Mouse (Mus musculus) common myeloid progenitor, adult 5-6 weeks (primary cell): ENCODE data around the gene Stxbp5. TPM values are rescaled to one million over a fixed set of nuclear protein-coding genes. Genes with fewer than 3 reads are reported as not detected.
A peak's percentile ranks its signal among the peaks of the same experiment; 100 is the strongest.
"Not testable (repeated sequence)": the region's sequence is repeated elsewhere in the genome, so short reads cannot be mapped to it uniquely, and the experiment has no call there.

ENCODE experiments used
- ATAC-seq: replicated peaks from 2 replicates; pipeline ENCODE4 v1.8.0; 2016; ENCODE audit warnings: low read depth, mild to moderate bottlenecking, moderate TSS enrichment, inconsistent platforms; ENCODE audit not compliant: poor library complexity, severe bottlenecking
- total RNA-seq: library from RNA; stranded (forward); fragments of 200-1000, 187-1606 nt; gene quantifications from 2 replicates; pipeline ENCODE4 v1.2.3, GENCODE M21; 2017

Stxbp5 gene
- 50.1 and 51.8 TPM in 2 replicates for total RNA-seq

DNA sequence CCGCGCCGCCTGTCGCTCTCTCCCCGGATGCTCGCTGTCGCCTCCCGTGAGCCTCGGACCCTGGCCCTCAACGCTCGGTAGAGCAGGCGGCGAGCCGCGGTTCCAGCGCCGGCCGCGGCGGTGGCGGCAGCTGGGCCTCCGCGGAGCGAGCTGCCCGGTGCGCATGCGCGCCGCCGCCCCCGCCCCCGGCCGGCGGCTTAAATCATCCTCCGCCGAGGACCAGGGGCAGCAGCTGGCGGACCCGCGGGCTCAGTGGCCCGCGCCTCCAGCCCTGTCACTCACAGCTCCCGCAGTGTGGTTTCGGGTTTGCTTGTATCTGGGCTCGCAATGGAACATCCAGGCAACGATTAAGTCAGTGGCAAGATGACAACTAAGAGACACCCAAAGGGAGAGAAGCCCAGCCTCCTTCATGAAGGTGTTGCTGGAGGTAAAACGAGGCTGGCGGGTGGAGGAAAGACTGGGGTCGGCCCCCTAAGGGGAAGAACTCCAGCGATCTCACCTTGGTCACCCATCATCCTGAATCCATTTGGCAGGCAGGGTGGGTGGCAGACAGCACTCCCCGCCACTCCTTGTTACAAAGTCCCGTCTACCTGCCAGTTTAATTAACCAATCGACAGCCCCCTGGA is at the start of gene Stxbp5:
Gene Stxbp5, minus strand, starts transcription at position 9 of the 626 bp plus-strand sequence.
- peak; percentile 61 for ATAC-seq

DNA sequence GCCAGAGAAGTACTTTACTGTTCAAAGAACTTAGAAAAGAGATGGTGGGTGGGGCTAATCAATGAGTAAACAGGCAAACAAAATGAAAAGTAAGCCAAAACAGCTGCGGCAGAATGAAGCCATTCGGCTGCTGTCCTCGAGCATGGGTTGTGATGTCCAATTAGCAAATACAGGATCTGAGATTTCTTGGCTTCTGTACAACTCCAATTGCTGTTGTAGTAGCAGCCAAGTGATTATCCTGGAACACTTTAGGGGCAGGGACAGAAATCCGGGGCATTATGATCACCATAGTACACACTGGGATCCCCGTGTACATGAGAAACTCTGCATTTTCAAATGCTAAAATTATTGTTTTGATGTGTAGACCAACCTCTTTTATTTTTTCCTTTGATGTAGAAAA is 11.5 kb upstream of the Stxbp5 start:
- no peak for ATAC-seq

DNA sequence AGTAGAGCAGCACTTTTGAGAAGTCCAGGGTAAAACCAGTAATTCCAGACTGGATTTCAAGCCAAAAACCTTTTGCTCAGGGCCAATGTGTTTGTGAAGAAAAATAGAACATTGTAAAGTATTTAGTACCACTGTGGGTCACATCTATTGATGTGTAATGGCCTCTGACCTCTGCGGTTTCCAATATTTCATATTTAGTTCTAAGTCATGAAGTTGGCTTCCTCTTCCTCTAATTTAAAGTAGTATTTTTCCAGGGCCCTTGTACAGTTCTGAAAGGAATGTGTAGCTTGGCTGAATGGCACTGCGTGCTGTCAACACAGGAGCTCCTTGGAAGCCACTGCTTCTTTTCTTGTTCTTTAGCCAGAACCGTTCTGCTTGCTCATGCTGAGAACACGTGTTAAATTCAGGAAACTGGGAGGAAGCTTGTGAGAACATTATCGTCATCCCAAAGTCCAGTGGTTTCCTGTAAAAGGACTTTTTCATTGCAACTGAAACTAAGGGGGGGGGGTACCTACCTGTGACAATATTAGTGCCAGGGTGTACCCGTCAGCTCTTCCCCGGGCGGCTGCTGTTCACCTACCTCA is 7.1 kb upstream of the Stxbp5 start:
- ATAC-seq, result peak; percentile 76

DNA sequence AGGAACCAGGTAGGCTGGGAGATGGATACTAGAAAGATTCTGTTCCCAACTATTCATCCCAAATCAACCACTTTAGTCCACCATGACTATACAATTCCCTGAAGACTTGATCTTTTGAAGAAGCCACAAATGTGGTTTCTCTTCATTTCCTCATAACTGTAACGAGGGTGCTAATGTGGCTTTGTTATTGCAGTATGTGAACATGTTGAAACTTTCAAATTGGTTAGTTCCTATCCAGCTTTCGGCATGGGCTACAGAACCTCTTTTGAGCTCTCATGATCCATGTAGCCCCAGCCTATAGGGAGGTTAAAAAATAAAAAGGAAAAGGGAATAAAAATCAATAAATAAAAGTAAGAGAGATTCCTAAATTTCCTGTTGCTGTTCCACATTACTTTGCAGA is 6.6 kb upstream of the Stxbp5 start:
- peak; percentile 78 for ATAC-seq

DNA sequence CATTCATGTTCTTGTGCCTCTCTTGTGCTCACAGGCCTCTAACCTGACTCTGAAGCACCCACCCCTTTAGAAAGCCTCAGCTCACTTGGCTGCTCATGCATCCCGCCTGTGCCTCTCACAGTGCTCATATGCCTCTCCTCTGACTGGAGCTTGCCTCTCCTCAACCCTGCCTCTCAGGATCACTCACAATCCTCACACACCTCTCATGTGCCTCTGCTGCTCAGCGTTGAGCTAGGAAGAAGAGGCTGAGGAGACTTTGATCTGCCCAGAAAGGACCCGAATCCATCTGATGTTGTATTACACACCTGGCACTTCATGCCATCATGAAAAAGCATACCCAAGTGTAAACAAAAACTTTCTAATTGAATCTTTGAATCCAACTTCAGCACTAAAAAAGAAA is 5.3 kb upstream of the Stxbp5 start:
- ATAC-seq, result no peak

DNA sequence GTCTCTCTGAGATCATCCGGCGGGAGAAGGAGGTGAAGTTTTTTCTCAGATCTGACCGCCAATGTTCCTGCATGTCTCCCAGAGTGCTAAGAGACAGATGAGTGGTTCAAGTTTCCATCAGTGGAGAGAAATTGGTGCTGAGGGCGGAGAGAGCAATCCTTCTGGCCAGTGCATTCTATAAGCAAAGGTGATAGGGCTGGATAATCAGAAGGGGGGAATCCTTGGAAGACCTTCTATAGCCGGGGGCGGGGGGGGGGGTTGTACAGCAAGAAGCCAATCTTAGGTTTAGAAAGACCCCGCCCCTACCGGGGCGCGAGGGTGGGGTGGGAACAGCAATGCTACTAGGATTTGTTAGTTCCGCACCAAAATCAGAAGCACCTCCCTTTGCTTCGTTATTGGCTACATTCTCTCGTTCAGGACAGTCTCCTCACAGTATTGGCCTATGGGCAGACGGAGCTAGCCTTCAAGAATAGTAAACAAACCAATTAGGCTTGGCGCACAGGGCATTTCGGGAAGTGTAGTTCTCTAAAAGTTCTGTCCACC is 889 bp upstream of the Stxbp5 start:
- peak; percentile 91 for ATAC-seq

DNA sequence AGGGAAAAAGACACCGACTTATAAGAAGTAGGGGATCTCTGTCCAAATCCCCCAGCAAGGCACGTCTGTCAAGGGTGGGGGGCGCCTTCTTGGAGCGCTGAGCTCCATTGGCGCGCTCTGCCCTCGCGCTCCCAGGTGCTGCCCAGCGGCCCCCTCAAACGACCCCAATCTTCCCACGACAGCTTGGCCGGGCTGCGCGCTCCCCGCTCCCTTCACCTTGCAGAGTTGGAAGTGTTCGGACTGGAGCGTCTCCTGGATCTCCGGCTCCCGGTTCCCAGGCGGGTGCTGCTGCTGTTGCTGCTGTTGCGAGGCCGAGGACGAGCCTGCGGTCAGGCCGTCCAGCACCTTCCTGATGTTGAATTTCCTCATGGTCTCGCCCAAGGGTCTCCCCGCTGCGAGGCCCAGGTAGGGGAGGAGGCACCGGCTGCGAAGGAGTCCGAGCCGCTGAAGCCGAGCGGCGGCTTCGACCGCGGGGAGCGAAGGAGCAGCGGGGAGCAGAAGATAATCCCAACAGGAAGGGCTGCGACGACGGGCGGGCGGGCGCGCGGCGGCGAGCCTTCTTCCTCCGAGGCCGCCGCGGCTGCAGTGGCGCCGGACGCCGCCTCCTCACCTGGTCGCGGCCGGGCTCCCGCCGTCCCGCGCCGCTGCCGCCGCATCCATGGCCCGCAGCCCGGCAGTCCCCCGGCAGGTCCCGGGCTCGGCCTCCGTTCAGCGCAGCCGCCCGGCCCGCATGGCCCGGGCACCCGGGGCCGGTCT is 386 bp downstream of the Stxbp5 start:
- ATAC-seq, result peak; percentile 12; the same call in 1 of the 2 replicates

DNA sequence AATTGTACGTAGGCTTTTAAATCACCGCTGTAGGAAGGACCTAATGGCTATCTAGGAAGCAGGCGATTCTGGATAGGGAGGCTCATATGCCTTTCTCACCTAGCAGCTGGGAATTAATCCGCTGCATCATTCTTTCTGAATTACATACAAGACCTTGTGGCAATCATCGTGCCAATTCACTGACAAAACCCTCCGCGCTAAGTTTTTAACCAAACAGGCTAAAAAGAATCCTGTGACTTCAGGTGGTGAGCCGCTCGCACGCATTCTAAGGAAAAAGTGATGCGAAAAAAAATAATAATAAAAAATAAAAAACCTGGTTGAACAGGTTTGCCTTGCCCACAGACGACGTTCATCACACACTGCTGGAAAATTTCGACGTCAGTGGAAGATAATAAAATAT is 1.1 kb downstream of the Stxbp5 start:
- no peak for ATAC-seq

DNA sequence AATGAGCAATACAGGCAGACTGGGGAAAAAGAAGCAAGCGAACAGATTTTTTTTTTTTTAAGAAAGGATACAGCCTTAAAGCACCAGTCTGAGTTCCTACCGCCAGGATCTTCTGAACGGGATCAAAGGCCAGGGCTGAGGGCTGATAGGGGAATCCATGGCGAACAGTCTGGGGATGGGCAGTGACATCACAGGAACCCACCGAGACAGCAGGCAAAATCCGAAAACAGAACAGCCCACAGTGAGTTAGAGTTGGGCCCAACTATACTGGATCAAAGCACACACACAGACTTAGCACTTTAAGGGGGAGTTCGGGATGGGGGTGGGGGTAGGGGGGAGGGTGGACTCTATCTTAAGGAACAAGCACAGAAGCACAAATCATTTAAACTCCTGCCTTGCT is 1.8 kb downstream of the Stxbp5 start:
- ATAC-seq, result no peak

DNA sequence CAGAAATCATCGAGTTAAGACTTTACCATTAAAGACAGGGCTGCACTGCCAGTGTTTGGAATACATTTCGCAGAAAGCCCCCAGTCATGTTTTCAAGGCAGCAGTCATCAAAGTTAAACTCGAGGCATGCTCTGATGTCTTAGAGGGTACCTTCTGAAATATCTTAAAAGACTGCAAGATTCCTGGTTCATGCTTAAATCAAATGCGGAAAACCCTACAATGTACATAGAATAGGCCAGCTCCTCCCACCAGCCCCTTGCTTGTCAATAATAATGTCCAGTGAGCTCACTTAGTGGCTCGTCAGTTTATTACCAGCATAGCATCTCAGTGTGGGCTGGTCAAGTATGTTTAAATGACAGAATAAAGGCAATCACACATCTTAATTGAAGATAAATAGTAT is 3.0 kb downstream of the Stxbp5 start:
- ATAC-seq, result no peak

DNA sequence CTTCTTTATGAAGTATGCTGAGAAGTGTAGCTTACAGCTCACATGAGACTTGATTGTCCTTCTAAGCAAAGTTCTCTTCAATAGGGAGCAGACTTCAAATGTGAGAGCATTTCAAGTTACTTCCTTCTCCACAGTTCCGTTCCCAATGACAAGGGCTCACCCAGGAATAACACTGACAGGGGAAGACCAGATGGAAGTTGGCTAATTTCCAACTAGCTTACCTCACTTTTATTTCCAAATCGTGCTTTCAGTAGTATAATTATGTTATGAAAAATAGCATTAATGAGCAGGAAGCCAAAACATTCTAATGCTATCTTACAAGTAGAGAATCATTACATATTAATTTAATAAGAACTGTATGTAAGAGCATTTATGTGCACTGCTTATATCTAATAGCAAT is 7.3 kb downstream of the Stxbp5 start:
- ATAC-seq, result no peak

DNA sequence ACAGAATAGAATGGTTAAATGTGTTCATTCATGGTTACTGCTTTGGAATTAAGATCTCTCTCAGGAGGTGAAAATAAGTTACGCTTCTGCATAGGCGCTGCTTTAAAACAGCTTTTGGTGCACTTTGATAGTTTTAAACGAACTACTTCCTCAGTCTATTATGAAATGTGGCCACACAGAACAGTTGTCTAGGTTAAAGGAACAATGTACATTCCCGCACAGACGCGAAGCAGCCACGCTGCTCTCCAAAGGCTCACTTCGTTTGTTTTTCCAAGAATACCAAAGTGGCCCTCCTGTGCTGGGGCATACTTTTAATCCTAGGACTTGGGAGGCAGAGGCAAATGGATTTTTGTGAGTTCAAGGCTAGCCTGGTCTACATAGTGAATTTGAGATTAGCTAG is 11.2 kb downstream of the Stxbp5 start:
- peak; percentile 53 for ATAC-seq

DNA sequence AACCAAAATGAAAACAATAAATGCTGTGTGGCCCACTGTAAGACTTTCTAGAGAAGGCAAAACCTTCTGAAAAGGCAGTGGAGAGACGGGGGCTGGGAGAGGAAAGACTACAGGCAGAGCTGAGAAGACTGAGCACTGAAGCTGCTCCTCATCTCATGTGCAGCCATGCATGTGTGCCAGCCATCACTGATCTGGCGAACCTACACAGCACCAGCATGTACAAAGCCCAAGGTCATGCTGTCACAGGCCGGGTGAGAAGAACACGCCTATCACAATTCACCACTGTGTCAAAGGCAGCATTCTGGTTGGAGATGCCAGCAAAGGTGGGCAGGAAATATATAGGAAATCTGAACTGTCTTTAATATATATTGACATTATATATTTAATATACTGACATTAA is 12.2 kb downstream of the Stxbp5 start:
- ATAC-seq, result no peak

DNA sequence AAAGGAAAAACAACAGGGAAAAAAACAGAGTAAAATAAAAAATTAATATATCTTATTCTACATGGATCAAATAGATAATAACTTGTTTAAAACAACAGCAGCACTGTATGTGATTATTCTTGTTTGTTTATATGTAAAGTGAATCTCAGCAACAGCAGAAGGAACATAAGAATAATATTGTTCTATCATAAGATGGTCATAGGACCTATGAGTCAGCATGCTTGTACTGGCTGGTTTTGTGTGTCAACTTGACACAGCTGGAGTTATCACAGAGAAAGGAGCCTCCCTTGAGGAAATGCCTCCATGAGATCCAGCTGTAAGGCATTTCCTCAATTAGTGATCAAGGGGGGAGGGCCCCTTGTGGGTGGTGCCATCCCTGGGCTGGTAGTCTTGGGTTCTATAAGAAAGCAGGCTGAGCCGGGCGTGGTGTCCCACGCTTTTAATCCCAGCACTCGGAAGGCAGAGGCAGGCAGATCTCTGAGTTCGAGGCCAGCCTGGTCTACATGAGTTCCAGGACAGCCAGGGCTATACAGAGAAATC is 19.0 kb downstream of the Stxbp5 start:
- ATAC-seq, result not testable (repeated sequence)

DNA sequence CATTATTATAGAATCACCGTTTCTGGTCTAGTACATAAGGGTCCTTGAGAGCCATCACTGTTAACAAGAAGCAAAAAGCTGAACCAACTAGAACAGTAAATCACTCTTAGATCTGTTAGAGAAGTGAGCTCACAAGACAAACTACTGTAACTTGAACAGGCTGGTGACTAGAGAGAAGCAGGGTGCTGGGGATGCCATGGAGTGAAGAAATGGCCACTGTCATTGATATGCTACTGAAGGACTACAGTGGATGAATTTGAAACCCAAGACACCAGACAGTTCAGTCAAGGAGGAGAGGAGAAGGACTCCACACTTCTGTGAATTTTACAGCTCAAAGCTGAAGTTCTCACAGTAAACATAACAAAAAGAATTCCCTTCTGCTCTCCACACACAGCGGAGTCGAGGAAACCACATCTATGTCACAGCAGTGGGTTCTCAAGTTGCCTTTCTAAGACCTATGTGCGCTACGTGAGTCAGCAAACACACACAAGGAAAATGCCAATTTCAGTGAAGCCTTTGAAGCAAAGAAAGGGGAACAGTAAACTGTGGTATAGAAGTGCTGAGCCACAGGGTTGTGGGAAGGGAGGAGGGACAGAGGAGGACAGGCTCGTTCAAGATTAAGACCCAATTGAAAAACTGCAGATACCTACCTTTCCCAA is 20.7 kb downstream of the Stxbp5 start:
- ATAC-seq, result peak; percentile 94

DNA sequence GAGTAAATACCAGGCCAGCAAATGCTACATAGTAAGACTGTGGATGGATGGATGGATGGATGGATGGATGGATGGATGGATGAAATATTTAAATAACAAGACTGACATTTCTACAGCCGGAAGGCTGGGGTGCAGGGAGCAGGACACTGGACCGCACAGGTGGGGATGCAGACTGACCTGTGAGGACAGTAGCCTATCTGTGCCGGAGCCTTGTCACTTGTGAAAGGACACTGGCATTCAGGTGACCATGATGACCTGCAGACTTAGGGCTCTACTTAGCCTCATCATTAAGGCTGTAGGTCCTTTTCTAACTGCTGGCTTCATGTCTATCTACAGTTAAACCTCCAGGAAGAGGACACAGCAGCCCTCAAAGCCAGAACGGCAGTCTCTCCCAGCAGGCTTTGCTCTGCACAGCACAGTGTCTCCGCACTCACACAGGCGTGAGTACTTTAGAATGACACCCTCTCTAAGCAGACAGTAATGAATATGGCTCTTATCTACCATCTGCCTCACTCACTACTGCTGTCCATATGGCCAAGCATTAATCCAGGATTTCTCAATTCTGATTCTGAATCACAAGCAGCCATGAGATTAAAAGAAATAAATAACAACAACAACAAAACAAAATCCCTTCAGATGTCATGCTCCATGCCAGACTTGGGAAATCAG is 21.9 kb downstream of the Stxbp5 start:
- no peak for ATAC-seq

DNA sequence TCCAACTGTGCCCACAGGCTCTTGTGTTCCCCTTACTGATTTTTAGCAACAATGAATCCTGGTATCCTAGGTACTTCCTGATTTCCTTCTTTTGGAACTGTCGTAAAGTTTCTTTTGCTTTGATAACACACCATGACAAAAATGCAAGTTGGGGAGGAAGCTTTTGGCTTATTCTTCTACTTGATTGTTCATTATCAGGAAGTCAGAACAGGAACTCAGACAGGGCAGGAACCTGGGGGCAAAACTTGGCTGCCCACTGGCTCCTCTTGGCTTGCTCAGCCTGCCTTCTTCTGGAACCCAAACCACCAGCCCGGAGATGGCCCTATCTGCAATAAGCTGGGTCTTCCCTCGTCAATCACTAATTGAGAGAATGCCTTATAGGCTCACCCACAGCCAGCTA is 25.0 kb downstream of the Stxbp5 start:
- ATAC-seq, result peak; percentile 36

DNA sequence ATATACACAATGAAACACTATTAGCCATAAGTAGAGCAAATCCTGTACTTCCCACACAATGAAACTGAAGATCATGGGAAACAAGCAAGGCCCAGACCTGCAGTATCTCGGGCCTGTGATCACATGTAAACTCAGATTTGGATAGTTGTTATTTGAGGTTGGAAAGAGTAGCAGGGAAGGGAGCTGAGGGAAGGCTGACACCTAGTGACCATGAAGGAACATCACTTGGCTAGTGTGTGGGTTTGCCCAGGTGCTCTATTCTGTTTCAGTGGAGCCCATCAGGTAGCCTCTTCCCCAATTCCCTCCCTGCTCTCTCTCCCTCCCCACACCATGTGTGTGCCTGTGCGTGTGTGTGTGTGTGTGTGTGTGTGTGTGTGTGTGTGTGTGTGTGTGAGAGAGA is 28.7 kb downstream of the Stxbp5 start:
- peak; percentile 7; the same call in 1 of the 2 replicates for ATAC-seq

DNA sequence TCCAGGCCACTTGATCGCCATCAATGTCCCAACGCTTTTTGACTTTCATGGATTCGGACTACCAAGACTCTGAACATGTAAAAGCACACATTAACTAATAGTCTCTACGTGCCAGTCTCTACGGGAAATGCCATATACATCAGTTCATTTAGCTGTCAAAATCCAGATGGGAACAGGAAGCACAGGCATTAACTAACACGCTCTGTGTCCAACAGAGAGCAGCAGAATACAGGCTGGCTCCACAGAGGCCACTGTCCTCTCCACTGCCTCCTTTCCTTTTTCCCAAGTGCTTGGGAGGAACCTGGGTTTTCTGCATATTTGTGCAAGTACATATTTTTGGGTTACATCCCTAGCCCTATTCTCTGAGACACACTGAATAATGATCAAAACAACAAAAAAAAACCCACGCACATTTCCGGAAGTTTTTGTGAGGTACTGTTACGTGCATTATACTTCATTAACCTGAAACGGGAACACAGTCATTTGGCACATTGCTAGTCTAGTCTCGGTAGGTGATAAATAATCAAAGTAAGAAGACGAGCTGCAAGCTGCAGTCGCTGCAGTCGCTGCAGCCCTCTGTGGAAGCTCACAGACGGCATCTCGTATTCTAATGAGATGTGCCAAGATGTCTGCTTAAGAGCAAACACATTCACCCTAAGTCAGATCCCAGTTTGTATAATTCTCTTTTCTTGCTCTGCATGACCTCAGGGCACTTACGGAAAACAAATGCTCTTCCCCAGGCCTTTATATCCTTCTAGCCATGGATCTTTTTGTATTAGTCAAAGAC is 33.9 kb downstream of the Stxbp5 start:
- no peak for ATAC-seq
